Mouse (Mus musculus) yolk sac, embryonic 10.5 days (tissue): ENCODE measurements around the gene F930015N05Rik.
A peak's percentile ranks its signal among the peaks of the same experiment; 100 is the strongest.

Source experiments
- DNase-seq: peaks from one replicate; pipeline ENCODE4 v3.0.0-alpha.2; 2017; ENCODE audit warnings: low spot score

Gene F930015N05Rik

DNA sequence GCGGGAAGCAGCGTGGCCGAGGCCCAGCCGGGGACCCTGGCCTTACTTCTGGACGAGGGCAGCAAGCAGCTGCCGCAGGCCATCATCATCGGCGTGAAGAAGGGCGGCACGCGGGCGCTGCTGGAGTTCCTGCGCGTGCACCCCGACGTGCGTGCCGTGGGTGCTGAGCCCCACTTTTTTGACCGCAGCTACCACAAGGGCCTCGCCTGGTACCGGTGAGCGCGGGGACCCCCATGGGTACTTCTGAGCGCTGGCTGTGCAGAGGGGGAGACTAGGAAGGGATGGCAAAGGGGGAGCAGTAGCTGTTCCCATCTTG, at the start of gene F930015N05Rik:
F930015N05Rik (minus strand) TSS at position 242 of the 316 bp plus-strand sequence.
- no peak for DNase-seq

DNA sequence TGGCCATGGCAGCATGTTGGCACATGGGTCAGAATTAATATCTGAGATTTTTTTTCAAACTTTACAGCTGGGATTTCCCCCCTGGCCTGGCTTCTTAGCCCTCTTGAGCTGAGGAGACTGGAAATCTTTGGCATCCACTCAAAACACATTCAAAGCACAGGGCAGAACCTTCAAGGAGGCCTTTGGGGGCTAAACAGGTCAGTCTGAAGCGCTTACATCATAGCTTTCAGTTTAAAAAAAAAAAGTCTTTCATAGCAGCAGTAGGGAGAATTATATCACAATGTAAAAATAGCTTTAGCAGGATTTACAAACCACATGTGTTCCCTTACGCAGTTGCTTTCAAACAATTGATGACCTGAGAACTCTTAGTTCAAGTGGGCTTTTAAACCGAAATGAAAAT, 45.0 kb upstream of the F930015N05Rik start:
- no peak for DNase-seq

DNA sequence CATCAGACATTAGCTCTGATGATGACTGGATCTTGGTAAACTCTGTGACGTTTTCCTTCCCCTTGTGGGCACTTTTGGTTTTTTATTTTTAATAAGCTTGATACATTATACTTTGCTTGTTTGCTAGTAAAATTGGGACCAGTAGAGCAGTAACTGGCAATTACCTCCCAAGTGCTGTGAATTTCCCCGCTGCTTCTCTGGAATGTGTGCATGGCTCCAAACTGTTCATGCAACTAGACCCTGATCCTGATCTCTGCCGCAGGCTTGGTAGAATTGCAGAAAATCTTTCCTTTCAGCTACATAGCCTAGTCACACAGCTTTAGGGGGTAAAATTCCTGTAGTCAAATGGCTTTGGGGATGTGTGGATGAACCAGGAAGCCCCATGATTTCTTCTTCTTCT, 37.2 kb upstream of the F930015N05Rik start:
- DNase-seq, result no peak

DNA sequence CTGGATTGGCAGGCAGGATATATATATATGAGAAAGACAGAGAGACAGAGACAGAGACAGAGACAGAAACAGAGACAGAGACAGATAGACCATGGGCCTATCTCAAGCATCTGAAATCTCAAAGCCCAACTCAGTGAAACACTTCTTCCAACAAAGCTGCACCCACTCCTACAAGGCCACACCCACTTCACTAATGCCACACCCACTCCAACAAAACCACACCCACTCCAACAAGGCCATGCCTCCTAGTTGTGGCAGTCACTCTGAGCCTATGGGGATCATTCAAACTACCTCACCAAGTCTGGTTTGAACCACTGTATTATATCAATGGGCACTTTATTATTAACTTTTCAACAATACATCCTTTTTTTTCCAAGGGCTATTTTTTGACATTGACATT, 34.2 kb upstream of the F930015N05Rik start:
- DNase-seq, result no peak

DNA sequence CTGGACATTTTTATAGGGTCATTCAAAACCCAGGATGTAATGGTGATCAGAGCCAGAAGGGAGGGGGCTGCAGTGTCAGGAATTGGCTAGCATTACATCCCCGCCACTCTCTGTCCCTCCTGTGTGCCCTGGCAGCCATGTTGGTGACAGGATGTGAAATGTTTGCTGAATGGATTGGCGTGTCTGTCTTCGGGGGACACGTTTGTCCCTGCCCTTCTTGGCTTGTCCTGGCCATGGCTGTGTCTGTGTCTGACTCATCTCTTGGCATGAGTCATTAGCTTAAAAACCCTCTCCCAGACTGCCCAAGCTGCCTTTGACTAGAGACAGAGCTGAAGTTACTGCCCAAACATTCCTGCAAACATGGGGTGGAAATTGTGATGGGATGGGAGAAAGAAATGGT, 32.3 kb upstream of the F930015N05Rik start:
- DNase-seq, result no peak

DNA sequence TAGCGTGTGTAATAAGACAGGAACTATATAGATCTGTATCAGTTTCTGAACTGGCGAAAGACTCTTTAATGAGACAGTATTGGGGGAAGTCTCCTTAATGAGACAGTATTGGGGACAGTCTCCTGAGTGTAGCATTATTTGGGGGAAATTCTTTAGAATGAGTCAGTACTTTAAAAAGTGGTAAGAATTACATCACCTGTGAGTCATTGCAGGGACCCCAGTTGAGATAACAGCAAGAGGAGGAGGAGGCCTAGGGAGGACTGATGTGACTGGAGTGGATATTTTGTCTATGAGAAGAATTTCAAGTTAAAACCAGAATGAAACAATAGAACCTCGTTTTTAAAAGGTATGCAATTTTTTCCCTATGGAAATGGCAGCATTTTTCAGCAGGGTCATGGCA, 25.3 kb upstream of the F930015N05Rik start:
- no peak for DNase-seq

DNA sequence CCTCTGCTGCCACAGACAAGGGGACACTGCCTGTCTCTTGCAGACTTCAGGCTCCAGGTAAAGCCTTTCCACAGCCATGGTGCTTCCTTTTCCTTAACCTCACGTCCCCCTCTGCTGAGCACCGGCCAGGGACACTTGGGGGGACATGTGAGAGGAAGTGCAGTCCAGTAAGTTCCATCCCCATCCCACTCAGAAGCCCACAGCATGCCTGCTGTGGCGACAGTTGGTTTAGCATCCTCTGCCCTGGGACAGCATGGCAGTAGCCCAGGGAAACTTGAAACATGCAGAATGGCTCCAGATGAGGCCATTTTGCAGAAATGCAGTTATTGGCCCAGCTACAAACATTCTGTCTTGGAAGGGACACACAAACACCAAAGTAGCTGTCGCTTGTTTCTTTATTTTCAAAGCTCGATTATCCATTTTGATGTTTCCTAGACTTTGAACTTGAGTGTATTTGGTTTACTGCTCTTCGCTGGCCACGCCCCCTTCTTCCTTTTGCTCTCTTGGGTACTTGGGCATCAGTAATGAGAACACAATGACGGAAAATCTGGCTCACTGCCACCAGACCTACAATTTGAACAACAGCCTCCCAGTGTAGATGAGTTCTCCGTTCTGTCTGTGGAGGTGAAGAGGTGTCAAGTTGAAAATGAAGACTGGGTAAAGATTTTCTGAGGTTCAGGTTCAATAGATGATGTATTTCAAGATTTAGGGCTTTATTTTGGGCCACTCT, 12.3 kb upstream of the F930015N05Rik start:
- DNase-seq, result no peak

DNA sequence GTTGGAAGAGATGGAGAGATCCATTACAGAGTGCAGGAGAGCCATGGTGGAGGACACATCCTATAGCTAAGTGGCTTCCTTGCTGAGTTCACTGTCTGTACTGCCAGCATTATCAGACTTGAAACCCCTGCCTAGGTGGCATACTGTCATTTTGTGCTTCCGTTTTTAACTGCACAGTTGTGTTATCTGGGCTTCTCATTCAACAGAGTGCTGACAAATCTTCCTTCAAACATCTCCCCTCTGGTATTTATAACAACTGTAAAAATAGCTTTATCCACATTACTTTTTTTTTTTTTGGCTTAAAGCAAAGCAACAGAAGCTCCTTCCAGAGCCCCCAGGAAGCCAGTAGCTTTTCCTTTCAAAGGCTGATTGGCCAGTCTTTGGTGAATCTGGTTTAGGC, 8.8 kb upstream of the F930015N05Rik start:
- DNase-seq, result no peak

DNA sequence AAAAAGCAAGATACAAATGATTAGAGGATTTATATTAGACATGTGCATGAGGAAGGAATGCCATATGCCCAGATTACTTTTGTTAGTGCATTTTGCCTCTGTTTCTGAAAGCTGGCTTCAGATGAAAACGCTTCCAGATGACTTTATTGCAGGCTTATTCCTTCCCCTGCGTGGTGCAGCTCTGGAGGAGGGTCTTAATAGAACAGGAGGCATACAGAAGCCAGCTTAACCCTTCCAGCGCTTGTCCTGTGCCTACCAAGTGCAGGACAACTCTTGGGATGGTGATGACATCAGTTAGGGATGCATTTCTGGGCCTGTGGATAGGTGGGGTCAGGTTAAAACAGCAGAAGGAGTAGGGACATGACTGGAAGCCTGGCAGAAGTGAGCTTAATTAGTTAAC, 6.2 kb upstream of the F930015N05Rik start:
- no peak for DNase-seq

DNA sequence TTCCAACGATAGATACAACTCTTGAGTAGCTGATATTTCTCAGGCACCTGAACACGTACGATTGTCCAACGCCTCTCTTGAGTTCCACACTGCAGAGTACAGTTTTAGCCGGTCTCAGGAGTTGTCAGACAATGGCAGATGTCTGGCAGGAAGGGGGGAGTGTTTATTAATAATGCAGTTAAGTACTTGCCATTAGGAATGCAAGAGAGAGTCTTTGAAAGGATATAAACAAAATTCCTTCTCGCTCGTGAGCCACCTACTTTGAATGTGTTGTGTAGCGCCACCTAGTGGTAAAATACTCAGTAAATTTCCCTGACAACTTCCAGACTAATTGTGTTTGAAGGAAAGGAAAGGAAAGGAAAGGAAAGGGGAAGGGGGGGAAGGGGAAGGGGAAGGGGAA, 5.7 kb upstream of the F930015N05Rik start:
- DNase-seq, result peak; percentile 32

DNA sequence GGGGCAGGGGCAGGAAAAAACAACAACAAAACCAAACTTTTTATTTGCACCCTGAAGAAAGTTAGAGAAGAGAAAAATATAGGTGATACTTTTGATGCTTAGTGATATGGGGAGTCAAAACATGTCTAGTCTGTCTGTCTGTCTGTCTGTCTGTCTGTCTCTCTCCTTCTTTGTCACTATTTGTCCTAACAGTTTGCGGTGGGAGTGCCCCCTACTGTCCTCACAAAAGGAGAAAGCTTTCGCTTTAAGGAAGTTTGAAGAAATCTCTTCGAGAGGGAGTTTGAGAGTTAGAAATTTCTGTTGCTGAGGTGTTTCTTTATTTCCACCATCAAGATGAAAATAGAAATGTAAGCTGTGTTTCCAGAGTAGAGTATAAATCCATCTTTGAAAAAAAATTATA, 2.5 kb upstream of the F930015N05Rik start:
- no peak for DNase-seq

DNA sequence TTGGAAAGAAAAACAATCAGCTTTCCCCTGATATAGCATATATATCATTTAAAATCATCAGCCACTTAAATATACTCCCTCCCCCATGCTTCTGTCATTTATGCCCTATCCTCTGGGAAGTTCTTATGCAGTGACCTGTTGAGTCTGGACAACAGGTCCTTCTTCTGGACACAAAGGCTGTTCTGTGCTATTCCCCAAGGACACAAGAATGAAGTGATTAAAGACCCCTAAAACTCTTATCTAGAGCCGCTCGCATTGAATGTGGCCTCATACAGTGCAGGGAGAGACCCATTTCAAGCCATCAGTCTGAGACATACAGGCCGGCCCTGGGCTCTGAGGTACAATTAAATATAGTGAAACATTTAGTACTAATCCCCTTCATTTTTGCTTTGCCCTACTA, 1.3 kb upstream of the F930015N05Rik start:
- no peak for DNase-seq

DNA sequence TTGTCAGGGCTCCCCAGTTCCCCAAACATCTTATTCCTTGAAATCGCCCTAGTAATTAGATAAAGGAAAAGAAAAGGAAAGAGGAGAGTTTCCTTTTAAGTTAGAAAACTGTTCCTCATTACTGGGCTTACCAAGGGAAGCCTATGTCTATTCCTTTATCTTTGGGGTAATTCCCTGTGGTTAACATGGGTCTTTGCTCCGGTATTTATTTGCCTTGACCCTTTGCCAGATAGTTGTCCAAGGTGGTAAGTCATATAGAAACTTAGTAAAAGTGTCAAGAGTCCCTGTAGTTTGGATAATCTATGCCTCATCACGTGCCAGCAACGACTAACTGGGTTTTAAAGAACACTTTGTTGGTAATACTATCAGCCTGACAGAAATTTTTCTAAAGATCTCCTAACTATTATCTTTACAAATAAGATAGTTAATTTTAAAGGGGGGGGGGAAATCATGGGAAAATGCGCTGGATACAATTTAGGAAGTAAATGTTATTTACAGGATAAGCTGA, 392 bp upstream of the F930015N05Rik start:
- DNase-seq, result no peak

DNA sequence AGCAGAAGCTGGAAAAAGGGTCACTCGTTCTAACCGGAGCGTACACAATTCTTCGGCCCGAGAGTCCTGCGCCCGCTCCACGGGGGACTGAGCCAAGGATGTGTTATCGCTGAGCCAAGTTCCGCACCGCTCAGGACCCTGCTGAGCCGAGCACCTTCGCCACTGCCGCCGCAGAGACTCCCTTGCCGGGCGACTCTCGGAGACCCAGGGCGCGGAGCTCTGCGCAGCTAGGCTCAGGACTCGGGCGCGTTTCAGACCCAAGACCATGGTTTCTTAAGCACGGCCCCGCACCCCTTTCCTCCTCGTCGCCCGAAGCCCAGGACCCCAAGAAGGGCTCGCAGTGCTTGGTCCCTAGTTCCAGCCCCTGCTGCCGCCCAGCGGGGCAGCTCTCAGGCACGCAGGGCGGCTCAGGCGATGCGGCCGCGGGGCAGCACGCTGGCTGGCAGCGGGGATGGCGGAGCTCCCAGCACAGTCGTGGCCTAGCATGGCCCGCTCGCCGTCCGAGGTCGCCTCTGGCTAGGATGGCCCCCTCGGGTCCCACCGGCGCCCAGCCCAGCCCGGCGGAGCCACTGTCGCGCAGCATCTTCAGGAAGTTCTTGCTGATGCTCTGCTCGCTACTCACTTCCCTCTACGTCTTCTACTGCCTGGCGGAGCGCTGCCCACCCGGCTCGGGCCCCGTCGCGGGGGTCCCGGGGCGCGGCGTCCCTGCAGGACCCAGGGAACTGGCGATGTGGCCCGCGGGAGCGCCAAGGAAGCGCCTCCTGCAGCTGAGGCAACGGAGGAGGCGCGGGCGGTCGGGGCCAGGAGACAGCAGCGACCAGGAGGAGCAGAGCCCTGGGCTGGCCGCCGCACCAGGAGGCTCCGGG, 674 bp downstream of the F930015N05Rik start:
- peak; percentile 28 for DNase-seq

DNA sequence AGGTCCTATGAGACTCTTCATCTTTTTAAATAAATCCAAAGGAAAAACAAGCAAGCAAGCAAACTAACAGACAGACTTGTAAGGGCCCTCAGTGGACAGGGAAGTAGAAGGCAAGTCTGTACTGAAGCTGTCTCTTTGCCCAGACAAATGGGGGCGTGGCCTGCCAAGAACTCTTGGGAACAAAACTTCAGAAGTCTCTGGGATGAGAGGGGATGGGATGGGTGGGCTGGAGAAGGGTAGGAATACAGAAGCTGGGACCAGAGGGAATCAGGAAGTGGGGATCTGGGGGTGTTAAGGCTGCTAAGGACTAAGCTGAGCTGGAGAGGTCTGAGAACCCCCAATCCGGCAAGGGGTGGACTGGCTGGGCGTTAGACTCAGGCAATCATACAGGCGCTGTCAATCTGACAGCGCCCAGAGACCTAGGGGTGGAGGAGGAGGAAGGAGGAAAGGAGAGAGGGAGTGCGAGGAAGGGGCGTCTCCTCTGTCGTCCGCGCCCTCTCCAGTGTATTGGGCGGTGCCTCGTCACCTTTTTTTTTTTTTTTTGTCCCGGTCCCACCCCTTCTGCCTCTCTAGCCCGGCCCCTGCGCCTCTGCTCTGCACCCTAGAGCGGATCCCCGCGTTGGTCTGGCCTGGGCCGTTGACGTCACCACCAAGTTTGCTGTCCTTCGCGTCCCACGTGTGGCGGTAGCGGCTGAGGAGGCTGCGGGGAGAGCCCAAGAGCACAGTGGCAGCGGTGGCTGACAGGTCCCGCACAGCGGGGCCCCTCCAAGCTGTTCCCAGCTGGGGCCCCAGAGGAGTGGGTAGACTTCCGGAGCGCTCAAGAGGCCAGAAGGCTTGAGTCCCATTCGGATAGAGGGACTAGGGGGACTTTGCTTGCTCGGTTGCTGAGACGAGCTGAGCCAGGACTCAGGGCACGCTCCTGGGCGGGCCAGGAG, 1.6 kb downstream of the F930015N05Rik start, which contains the start of gene Hs3st3a1:
Hs3st3a1 (plus strand) TSS at position 722 of the 935 bp plus-strand sequence.
- peak; percentile 65 for DNase-seq

DNA sequence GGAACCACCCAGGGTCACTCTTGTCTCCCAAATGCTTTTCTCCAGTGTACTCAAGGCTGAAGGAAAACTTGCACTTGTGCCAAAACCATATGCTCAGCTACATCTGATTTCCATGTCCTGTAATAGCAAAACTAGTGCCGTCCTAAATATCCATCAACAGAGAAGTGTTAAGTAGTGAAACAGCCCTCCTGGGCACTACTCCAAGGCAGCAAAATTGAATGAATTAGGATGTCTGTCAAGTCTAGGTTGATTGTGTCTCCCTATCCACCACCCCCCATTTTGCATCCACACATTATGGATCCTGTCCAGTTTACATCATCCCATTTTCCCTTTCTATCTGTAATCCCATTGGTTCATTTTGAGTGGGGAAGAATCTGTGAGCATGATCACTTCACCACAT, 17.5 kb downstream of the F930015N05Rik start:
- DNase-seq, result no peak

DNA sequence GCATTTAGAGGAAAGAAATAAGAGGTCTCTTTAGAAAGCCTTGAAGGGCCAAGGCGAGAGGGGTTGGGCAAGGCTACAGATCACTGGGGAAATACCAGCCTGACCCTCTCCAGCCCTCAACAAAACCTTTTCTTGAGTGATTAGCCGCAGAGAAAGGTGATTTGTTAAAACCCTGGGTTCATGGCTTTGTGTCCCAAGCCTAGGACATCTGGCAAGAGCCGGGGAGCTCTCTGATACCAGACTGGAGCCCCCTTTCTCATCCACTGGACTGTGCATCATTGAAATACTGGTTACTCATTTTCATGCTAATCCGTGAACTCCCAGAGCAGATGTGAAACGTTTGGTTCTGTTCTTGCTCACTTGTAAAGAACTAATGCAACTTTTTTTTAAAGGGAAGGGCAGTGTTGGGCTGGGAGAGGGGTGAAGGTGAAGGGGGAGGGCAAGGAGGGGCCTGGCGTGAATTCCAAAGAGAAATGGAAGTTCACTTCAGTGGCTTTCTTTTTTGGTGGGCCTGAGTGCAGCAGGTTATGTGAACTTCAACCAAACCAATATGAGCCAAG, 35.8 kb downstream of the F930015N05Rik start:
- no peak for DNase-seq

DNA sequence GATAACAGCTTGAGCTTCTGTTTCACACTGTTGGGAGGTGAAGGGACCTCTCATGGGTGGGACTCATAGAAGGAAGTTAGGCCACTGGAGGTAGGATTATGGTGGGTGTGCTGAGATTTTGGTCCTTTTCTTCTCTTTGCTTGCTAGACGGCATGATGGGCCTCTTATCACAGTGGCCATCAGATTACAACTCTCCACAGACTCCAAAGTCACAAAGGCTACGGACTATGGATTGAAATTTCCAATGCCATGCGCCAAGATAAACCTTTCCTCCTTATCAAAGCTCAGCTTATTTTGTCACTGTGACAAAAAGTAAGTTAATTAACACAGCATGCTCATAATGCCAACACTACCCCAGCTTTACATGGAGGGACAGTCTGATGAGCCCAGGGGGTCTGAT, 38.8 kb downstream of the F930015N05Rik start:
- DNase-seq, result no peak

DNA sequence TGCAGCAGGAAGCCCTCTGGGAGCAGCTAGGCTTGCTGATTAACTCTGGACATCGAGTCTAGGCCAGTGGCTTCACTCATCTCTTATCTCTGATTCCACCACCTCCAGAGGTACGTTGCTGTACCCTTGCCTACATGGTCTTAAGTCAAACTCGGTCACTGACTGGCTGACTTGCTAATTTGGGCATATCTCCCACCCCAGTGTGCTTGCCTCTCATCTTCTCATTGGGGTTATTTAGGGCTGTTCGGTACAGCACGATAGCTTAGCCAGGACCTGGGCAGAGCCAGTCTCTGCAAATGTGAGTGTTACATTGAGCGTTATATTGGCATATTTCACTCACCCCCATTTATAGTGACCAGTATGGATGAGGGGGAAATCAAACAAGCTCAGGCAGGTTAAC, 39.5 kb downstream of the F930015N05Rik start:
- DNase-seq, result no peak

DNA sequence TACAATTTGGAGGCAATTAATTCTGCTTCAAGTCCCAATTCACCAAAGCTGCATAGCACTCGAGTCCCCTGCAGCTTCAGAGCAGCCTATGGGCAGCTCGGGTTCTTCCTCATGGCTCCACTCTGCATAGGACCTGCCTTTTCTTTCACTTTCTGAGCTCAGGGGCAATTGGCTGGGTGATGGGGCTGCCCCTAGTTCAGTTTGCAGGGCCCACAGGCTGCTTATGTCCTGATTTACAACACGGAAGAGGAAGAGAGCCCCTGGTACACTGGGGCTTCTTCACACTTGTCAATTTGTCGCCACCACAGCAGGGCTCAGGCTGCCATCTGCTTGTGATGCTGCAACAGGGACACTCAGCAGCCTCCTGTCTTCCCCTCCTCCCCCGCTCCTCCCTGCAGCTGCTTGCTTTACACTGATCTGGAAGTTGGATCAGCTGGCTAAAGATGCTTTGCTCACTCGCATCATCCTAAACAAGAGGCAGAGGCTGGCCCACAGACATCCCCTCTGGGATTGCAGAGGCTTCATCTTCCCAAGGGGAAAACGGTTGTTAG, 40.0 kb downstream of the F930015N05Rik start:
- peak; percentile 2 for DNase-seq

DNA sequence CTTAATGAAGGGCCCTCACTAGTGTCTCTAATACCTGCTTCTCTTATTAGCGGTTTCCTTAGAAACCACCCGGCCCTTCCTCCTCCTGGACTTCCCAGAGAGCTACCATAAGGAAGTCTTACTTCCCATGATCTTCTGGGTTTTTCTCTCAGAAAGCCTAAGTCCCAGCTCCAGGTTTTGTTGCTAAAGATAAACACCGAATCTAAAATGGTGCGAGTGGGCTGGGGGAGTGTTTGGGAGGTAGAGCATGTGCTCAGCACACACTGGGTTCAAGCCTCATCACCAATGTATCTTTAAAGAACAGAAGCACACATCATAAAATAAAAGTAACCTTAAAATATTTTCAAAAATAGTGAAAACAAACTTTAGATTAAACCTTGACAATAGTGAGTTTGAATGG, 50.1 kb downstream of the F930015N05Rik start:
- DNase-seq, result no peak
